In the genomic region with DNA sequence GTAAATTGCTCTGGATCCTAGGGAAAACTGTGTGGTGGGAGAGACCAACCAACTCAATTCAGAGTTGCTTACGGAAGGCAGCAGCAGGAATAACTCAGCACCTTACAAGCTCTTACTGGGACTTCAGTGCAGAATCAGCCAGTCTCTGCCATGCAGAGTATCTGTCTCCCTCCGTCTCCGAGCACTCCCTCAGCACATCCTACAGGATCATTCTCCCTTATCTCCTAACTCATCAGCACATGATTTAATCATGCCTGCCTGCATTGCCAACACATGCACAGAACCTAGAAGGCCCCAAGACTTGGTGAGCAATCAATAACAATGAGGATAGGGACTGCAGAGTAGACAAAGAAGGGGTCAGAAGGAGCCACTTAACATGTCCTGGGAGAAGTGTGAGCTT, we compare ENCODE assay signal across 13 mouse cellular contexts. TPM values are rescaled to one million over a fixed set of nuclear protein-coding genes. Genes with fewer than 3 reads are reported as not detected.
DNase-seq lines count a peak whose midpoint lies in the region; ATAC-seq lines count a peak whose summit lies in the region.
"Had no signal": no experiment of that assay in that cellular context is flagged by ENCODE, and none has a peak within 500 bp of the region (broad histone marks: within the 10 kb centered on the region; RNA-seq: fewer than 3 reads in every experiment).

No protein-coding gene starts in this region.

- no peaks in the 10 kb centered on the region for H3K36me3 ChIP-seq in heart, embryonic 15.5 days
- H3K36me3 ChIP-seq in forebrain, embryonic 12.5 days (replicated peaks) = no peaks in the 10 kb centered on the region
- no peaks in the 10 kb centered on the region for H3K36me3 ChIP-seq in hindbrain, embryonic 11.5 days (ENCODE audit: control insufficient read depth, insufficient read depth, low read length)
- H3K36me3 ChIP-seq in midbrain, embryonic 15.5 days (replicated peaks) = no peaks in the 10 kb centered on the region
- H3K36me3 ChIP-seq: embryonic facial prominence, embryonic 15.5 days had no signal

- DNase-seq in heart, postnatal 10 days = no peak
- DNase-seq in hindbrain, embryonic 11.5 days (ENCODE audit: low spot score) = peak; percentile 10
- DNase-seq in left cerebral cortex, postnatal 10 days (ENCODE audit: extremely low spot score in 1 of 2, low spot score in 2 of 2) = no peak
- DNase-seq: gastrocnemius, postnatal 10 days; left cerebral cortex, postnatal 4 days; liver, postnatal 0 days had no signal

- intact Hi-C loops in heart, postnatal 10 days (cut with DNase I) = loop anchor here (2.0 kb wide), 1 partner anchor 95 kb away; no protein-coding TSS in a partner anchor
- intact Hi-C loops in left cerebral cortex, postnatal 10 days (cut with DNase I) = loop anchor here (5.0 kb wide), 1 partner anchor 102 kb away; no protein-coding TSS in a partner anchor

- peak overlapping the region; percentile 11 for H3K9ac ChIP-seq in heart, embryonic 15.5 days
- H3K9ac ChIP-seq in forebrain, embryonic 12.5 days = 0 out of 2 replicates have a peak overlapping the region, but pooled peaks have one; percentile 3
- H3K9ac ChIP-seq in hindbrain, embryonic 11.5 days (ENCODE audit: low read depth, low read length) = no peak overlapping the region
- H3K9ac ChIP-seq in midbrain, embryonic 15.5 days = no peak overlapping the region
- H3K9ac ChIP-seq: embryonic facial prominence, embryonic 15.5 days; liver, postnatal 0 days had no signal

- peaks cover 47% of the 10 kb centered on the region for H3K4me1 ChIP-seq in heart, embryonic 15.5 days (replicated peaks)
- H3K4me1 ChIP-seq in forebrain, embryonic 12.5 days = peaks cover 44% of the 10 kb centered on the region
- peaks cover 2% of the 10 kb centered on the region; the same call in 1 of the 2 replicates for H3K4me1 ChIP-seq in hindbrain, embryonic 11.5 days (replicated peaks; ENCODE audit: control insufficient read depth, insufficient read depth, low read length)
- peaks cover 23% of the 10 kb centered on the region for H3K4me1 ChIP-seq in midbrain, embryonic 15.5 days

- no peaks in the 10 kb centered on the region for H3K27me3 ChIP-seq in heart, embryonic 15.5 days
- H3K27me3 ChIP-seq in forebrain, embryonic 12.5 days = 0 out of 2 replicates have a peak, but pooled peaks cover 1% of the 10 kb centered on the region
- no peaks in the 10 kb centered on the region for H3K27me3 ChIP-seq in hindbrain, embryonic 11.5 days (ENCODE audit: control insufficient read depth, insufficient read depth, low read length)
- no peaks in the 10 kb centered on the region; the same call in 1 of the 2 replicates for H3K27me3 ChIP-seq in midbrain, embryonic 15.5 days (replicated peaks)
- H3K27me3 ChIP-seq: embryonic facial prominence, embryonic 15.5 days had no signal

- H3K27ac ChIP-seq in heart, embryonic 15.5 days = peak overlapping the region; percentile 47; the same call in 1 of the 2 replicates
- no peak overlapping the region for H3K27ac ChIP-seq in forebrain, embryonic 12.5 days
- no peak overlapping the region for H3K27ac ChIP-seq in hindbrain, embryonic 11.5 days (ENCODE audit: low read depth, low read length)
- no peak overlapping the region for H3K27ac ChIP-seq in midbrain, embryonic 15.5 days
- H3K27ac ChIP-seq: embryonic facial prominence, embryonic 15.5 days had no signal

- peak overlapping the region; percentile 53 for H3K4me2 ChIP-seq in heart, embryonic 15.5 days
- peak overlapping the region; percentile 44 for H3K4me2 ChIP-seq in forebrain, embryonic 12.5 days
- peak overlapping the region; percentile 31; the same call in 1 of the 2 replicates for H3K4me2 ChIP-seq in hindbrain, embryonic 11.5 days (replicated peaks; ENCODE audit: low read depth, low read length)
- H3K4me2 ChIP-seq in midbrain, embryonic 15.5 days = peak overlapping the region; percentile 24
- H3K4me2 ChIP-seq: embryonic facial prominence, embryonic 15.5 days had no signal

- no peaks in the 10 kb centered on the region for H3K9me3 ChIP-seq in heart, embryonic 15.5 days (replicated peaks)
- H3K9me3 ChIP-seq in forebrain, embryonic 12.5 days = no peaks in the 10 kb centered on the region
- H3K9me3 ChIP-seq in hindbrain, embryonic 11.5 days (ENCODE audit: control insufficient read depth, low read length) = no peaks in the 10 kb centered on the region
- H3K9me3 ChIP-seq in midbrain, embryonic 15.5 days = no peaks in the 10 kb centered on the region
- H3K9me3 ChIP-seq: embryonic facial prominence, embryonic 15.5 days had no signal

- peak overlapping the region; percentile 26 for H3K4me3 ChIP-seq in heart, embryonic 15.5 days
- H3K4me3 ChIP-seq in forebrain, embryonic 12.5 days (replicated peaks) = peak overlapping the region; percentile 11
- H3K4me3 ChIP-seq in hindbrain, embryonic 11.5 days (ENCODE audit: low read depth, low read length) = no peak overlapping the region
- no peak overlapping the region for H3K4me3 ChIP-seq in midbrain, embryonic 15.5 days
- H3K4me3 ChIP-seq: embryonic facial prominence, embryonic 15.5 days had no signal

- ATAC-seq in heart, embryonic 15.5 days (replicated peaks; ENCODE audit: insufficient number of reproducible peaks, insufficient read depth, low FRiP score, low read depth) = no peak
- ATAC-seq in forebrain, embryonic 12.5 days (ENCODE audit: low FRiP score) = no peak
- no peak for ATAC-seq in hindbrain, embryonic 11.5 days (ENCODE audit: low FRiP score)
- ATAC-seq in midbrain, embryonic 15.5 days (replicated peaks) = no peak
- ATAC-seq in erythroid progenitor cell, adult 5-6 weeks (replicated peaks; ENCODE audit: low FRiP score, poor library complexity, severe bottlenecking) = no peak
- ATAC-seq: CD4-positive, CD25-positive, alpha-beta regulatory T cell, adult 4 months; intestine, embryonic 16.5 days; liver, postnatal 0 days had no signal

- 67% methylated on average over 3 of the region's 3 CpGs for WGBS in heart, embryonic 15.5 days
- 65% methylated on average over 3 of the region's 3 CpGs for WGBS in forebrain, embryonic 12.5 days
- 61% methylated on average over 3 of the region's 3 CpGs for WGBS in hindbrain, embryonic 11.5 days
- WGBS in midbrain, embryonic 15.5 days = 55% methylated on average over 3 of the region's 3 CpGs

RNA-seq across cellular contexts. Expression of a gene that starts 2.6 kb away (rescaled TPM):
- polyA plus RNA-seq in heart, embryonic 15.5 days (2015; fragmentation: Nextera tagmentation; extraction: Ambion mirVana) = 54.8 and 66.2 TPM in 2 replicates
- 100 to 1,000 TPM; 111 to 145 TPM for total RNA-seq in heart, postnatal 10 days (2021)
- polyA plus RNA-seq in forebrain, embryonic 12.5 days (2016; fragmentation: Nextera tagmentation; extraction: Ambion mirVana) = 43.6 and 45.8 TPM in 2 replicates
- polyA plus RNA-seq in hindbrain, embryonic 11.5 days (2014; fragmentation: Nextera tagmentation; extraction: Ambion mirVana) = 53.0 and 58.1 TPM in 2 replicates
- 22.7 and 24.6 TPM in 2 replicates for polyA plus RNA-seq in midbrain, embryonic 15.5 days (2015; fragmentation: Nextera tagmentation; extraction: Ambion mirVana)
- 2.2 and 15.1 TPM in 2 replicates for total RNA-seq in erythroid progenitor cell, adult 5-6 weeks (2015; ENCODE audit: low replicate concordance)
- total RNA-seq in erythroid progenitor cell, adult 5-6 weeks (2017; ENCODE audit: low replicate concordance) = 1.1 and 1.7 TPM in 2 replicates
- 10 to 100 TPM; 49.2 to 51.6 TPM for total RNA-seq in left cerebral cortex, postnatal 10 days (2021)

Comparison
In these comparisons a context has a peak if more than half of its experiments do, and no peak if none do; other contexts are left out.
1. H3K4me3 ChIP-seq: peak in heart, embryonic 15.5 days (single experiment) and forebrain, embryonic 12.5 days (single experiment); none in hindbrain, embryonic 11.5 days (single experiment) and midbrain, embryonic 15.5 days (single experiment).
2. H3K9ac ChIP-seq: peak in heart, embryonic 15.5 days (single experiment) and forebrain, embryonic 12.5 days (single experiment); none in hindbrain, embryonic 11.5 days (single experiment) and midbrain, embryonic 15.5 days (single experiment).
3. Peak in every context shown above with its lines, with median percentiles within 50 percentile points of each other: H3K4me2 ChIP-seq.